Comparison of ENCODE assay signal across 8 mouse cellular contexts in the genomic region with DNA sequence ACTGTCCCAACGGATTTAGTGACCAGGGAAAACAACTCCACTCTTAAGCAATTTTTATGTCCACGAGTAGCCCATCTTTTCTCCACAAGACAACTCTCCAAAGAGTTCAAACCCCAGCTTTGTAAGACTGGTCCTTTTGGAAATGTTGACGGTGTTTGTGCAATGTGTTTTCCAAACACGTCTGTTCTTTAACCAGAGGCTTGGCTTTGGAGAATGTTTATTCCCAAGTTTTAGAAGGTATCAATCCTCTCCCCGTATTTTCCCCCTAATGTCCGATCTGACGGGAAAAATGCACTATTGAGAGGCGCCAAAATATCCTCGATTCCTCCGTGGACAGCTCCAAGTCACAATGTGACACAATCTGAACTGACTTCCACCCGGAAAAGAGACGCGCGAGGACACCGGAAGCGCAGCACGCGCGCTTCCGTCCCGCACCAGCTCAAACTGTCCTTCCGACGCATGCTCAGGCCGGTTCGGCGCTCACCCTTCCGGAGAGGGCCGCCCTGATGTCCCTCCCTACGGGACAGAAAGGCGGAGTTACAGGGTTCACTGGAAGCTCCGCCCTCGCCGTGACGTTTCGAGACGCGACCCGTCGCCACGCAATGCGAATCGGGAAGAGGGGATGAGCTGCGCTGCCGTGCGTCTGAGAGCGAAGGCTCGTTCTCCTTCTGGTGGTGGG. TPM values are rescaled to one million over a fixed set of nuclear protein-coding genes. Genes with fewer than 3 reads are reported as not detected.
A peak's percentile ranks its signal among the peaks of the same experiment; 100 is the strongest.
DNase-seq lines count a peak whose midpoint lies in the region; ATAC-seq and TF ChIP-seq lines count a peak whose summit lies in the region.

Usp8 (plus strand) TSS at position 570 of the 679 bp plus-strand sequence.

- peak within 1 kb of the TSS; percentile 79 for H3K27ac ChIP-seq in heart, embryonic 11.5 days (ENCODE audit: low read depth, low read length)
- H3K27ac ChIP-seq in kidney, embryonic 16.5 days (ENCODE audit: low read length), result peak within 1 kb of the TSS; percentile 77
- H3K27ac ChIP-seq in liver, adult 2 months (replicated peaks; ENCODE audit: insufficient read depth, low read depth, low read length), result peak within 1 kb of the TSS; percentile 67

- TF ChIP-seq POLR2A in brain, embryonic 14.5 days (IDR thresholded peaks at IDR 0.05; ENCODE audit: borderline replicate concordance, extremely low read depth, insufficient read depth, insufficient read length, poor library complexity, severe bottlenecking), result no peak; the same call in 1 of the 2 replicates
- TF ChIP-seq POLR2A in liver, adult 2 months (IDR thresholded peaks at IDR 0.05; ENCODE audit: extremely low read depth, insufficient read depth, low read length), result peak; percentile 90
- peak; percentile 99 for TF ChIP-seq POLR2A in myocyte (IDR thresholded peaks at IDR 0.05; ENCODE audit: insufficient read length, low read depth)

- peaks cover 46% of the 10 kb centered on the region for H3K79me2 ChIP-seq in C2C12 (ENCODE audit: control insufficient read depth, insufficient read depth)
- H3K79me2 ChIP-seq in liver, adult 2 months (ENCODE audit: control insufficient read depth, insufficient read depth, low read length), result peaks cover 12% of the 10 kb centered on the region; the same call in 1 of the 2 replicates
- H3K79me2 ChIP-seq in myocyte (ENCODE audit: control insufficient read depth, insufficient read depth), result peaks cover 42% of the 10 kb centered on the region

- H3K36me3 ChIP-seq in C2C12 (ENCODE audit: control insufficient read depth, insufficient read depth), result no peaks in the 10 kb centered on the region
- H3K36me3 ChIP-seq in erythroblast, embryonic 14.5 days (ENCODE audit: control insufficient read depth), result peaks cover 2% of the 10 kb centered on the region
- no peaks in the 10 kb centered on the region for H3K36me3 ChIP-seq in heart, embryonic 11.5 days (ENCODE audit: control insufficient read depth, insufficient read depth, low read length)
- 0 out of 2 replicates have a peak, but pooled peaks cover 2% of the 10 kb centered on the region for H3K36me3 ChIP-seq in kidney, embryonic 16.5 days (ENCODE audit: insufficient read depth, low read length)
- no peaks in the 10 kb centered on the region for H3K36me3 ChIP-seq in liver, adult 2 months (ENCODE audit: control insufficient read depth, insufficient read depth, low read length)
- H3K36me3 ChIP-seq in myocyte (ENCODE audit: control insufficient read depth, insufficient read depth), result no peaks in the 10 kb centered on the region
- H3K36me3 ChIP-seq in splenic B cell, adult 2 months (ENCODE audit: control insufficient read depth, insufficient read depth, low read length, poor library complexity, severe bottlenecking), result no peaks in the 10 kb centered on the region

- ATAC-seq in heart, embryonic 11.5 days (replicated peaks; ENCODE audit: insufficient number of reproducible peaks, low FRiP score, low TSS enrichment), result peak; percentile 99
- ATAC-seq in kidney, embryonic 16.5 days (ENCODE audit: low FRiP score, low TSS enrichment), result peak; percentile 100

- peak within 1 kb of the TSS; percentile 85 for H3K4me3 ChIP-seq in C2C12 (ENCODE audit: insufficient read depth, poor library complexity, severe bottlenecking)
- peak within 1 kb of the TSS; percentile 74 for H3K4me3 ChIP-seq in erythroblast, embryonic 14.5 days (replicated peaks)
- H3K4me3 ChIP-seq in heart, embryonic 11.5 days (ENCODE audit: low read depth, low read length), result peak within 1 kb of the TSS; percentile 96
- H3K4me3 ChIP-seq in kidney, embryonic 16.5 days (ENCODE audit: low read length), result peak within 1 kb of the TSS; percentile 60
- H3K4me3 ChIP-seq in liver, adult 2 months (ENCODE audit: insufficient read depth, low read depth, low read length), result peak within 1 kb of the TSS; percentile 85
- peak within 1 kb of the TSS; percentile 59 for H3K4me3 ChIP-seq in myocyte

- H3K27me3 ChIP-seq in C2C12 (ENCODE audit: control insufficient read depth, insufficient read depth, insufficient read length), result no peaks in the 10 kb centered on the region
- peaks cover 16% of the 10 kb centered on the region for H3K27me3 ChIP-seq in erythroblast, embryonic 14.5 days (ENCODE audit: control insufficient read depth)
- peaks cover 5% of the 10 kb centered on the region; the same call in 1 of the 2 replicates for H3K27me3 ChIP-seq in heart, embryonic 11.5 days (ENCODE audit: control insufficient read depth, insufficient read depth, low read length)
- H3K27me3 ChIP-seq in kidney, embryonic 16.5 days (ENCODE audit: insufficient read depth, low read length), result 0 out of 2 replicates have a peak, but pooled peaks cover 4% of the 10 kb centered on the region
- no peaks in the 10 kb centered on the region for H3K27me3 ChIP-seq in liver, adult 2 months (ENCODE audit: control insufficient read depth, insufficient read depth, low read length)
- no peaks in the 10 kb centered on the region for H3K27me3 ChIP-seq in myocyte (ENCODE audit: control insufficient read depth, insufficient read depth, insufficient read length)
- no peaks in the 10 kb centered on the region for H3K27me3 ChIP-seq in splenic B cell, adult 2 months (ENCODE audit: control insufficient read depth, insufficient read depth, low read length, poor library complexity, severe bottlenecking)

- WGBS in heart, embryonic 11.5 days (ENCODE audit: insufficient replicate concordance), result 2% methylated on average over 47 of the region's 47 CpGs
- 3% methylated on average over 47 of the region's 47 CpGs for WGBS in kidney, embryonic 16.5 days
- WGBS in liver, adult 2 months, result 1% methylated on average over 47 of the region's 47 CpGs

- H3K79me3 ChIP-seq in C2C12 (ENCODE audit: low read depth), result peaks cover 34% of the 10 kb centered on the region

- H3K4me2 ChIP-seq in heart, embryonic 11.5 days, result peak within 1 kb of the TSS; percentile 60
- H3K4me2 ChIP-seq in kidney, embryonic 16.5 days (replicated peaks; ENCODE audit: low read depth, low read length), result peak within 1 kb of the TSS; percentile 86
- H3K4me2 ChIP-seq in myocyte (ENCODE audit: low read depth), result peak within 1 kb of the TSS; percentile 92

- peaks cover 24% of the 10 kb centered on the region for H3K4me1 ChIP-seq in erythroblast, embryonic 14.5 days (ENCODE audit: control insufficient read depth)
- H3K4me1 ChIP-seq in heart, embryonic 11.5 days (ENCODE audit: control insufficient read depth, insufficient read depth, low read length), result no peaks in the 10 kb centered on the region
- peaks cover 10% of the 10 kb centered on the region for H3K4me1 ChIP-seq in kidney, embryonic 16.5 days (ENCODE audit: insufficient read depth, low read length)
- peaks cover 4% of the 10 kb centered on the region; the same call in 1 of the 2 replicates for H3K4me1 ChIP-seq in liver, adult 2 months (ENCODE audit: control insufficient read depth, insufficient read depth, low read length)

- H3ac ChIP-seq in C2C12 (ENCODE audit: control insufficient read depth, insufficient read length, low read depth) (peak within 1 kb of the TSS; percentile 92), myocyte (ENCODE audit: control insufficient read depth, insufficient read length) (peak within 1 kb of the TSS; percentile 66)

- no peaks in the 10 kb centered on the region for H3K9me3 ChIP-seq in erythroblast, embryonic 14.5 days (ENCODE audit: control insufficient read depth, low read length)
- H3K9me3 ChIP-seq in heart, embryonic 11.5 days (replicated peaks; ENCODE audit: control insufficient read depth, low read length), result no peaks in the 10 kb centered on the region
- H3K9me3 ChIP-seq in kidney, embryonic 16.5 days (ENCODE audit: low read length), result no peaks in the 10 kb centered on the region

- peak; percentile 99 for DNase-seq in brain, embryonic 14.5 days (ENCODE audit: low read depth)
- DNase-seq in liver, adult 2 months (ENCODE audit: extremely low read depth, low read depth, low spot score), result peak; percentile 92
- DNase-seq in splenic B cell, adult 2 months (ENCODE audit: low read depth, low spot score), result peak; percentile 97

- peak within 1 kb of the TSS; percentile 89 for H3K9ac ChIP-seq in heart, embryonic 11.5 days (ENCODE audit: low read depth, low read length)
- H3K9ac ChIP-seq in kidney, embryonic 16.5 days (replicated peaks; ENCODE audit: low read length), result peak within 1 kb of the TSS; percentile 74
- peak within 1 kb of the TSS; percentile 87 for H3K9ac ChIP-seq in liver, adult 2 months (ENCODE audit: low read depth, low read length)

- TF ChIP-seq CTCF in C2C12 (IDR thresholded peaks at IDR 0.05; ENCODE audit: control insufficient read depth, insufficient read depth, insufficient read length), result no peak
- no peak for TF ChIP-seq CTCF in brain, embryonic 14.5 days (IDR thresholded peaks at IDR 0.05; ENCODE audit: borderline replicate concordance, extremely low read depth, insufficient read depth, insufficient read length)
- TF ChIP-seq CTCF in liver, adult 2 months (IDR thresholded peaks at IDR 0.05; ENCODE audit: low read depth, low read length), result no peak

TF ChIP-seq in C2C12, 6 proteins besides CTCF, POLR2A, EP300 and RAD21:
- TF ChIP-seq MAX (IDR thresholded peaks at IDR 0.05) (peak; percentile 96), MYOD1 (IDR thresholded peaks at IDR 0.05; ENCODE audit: control insufficient read depth, insufficient read length, low read depth) (no peak)

TF ChIP-seq in myocyte, 11 proteins besides CTCF, POLR2A, EP300 and RAD21:
- TF ChIP-seq SRF (IDR thresholded peaks at IDR 0.05; ENCODE audit: control insufficient read depth, insufficient read length, low read depth) (peak; percentile 53), CEBPB (IDR thresholded peaks at IDR 0.05; ENCODE audit: insufficient read depth, poor library complexity, severe bottlenecking) (no peak), POLR2AphosphoS2 (IDR thresholded peaks at IDR 0.05; ENCODE audit: insufficient read length, low read depth) (peak; percentile 98), MAX (IDR thresholded peaks at IDR 0.05; ENCODE audit: low read depth) (peak; percentile 41)

RNA-seq across cellular contexts. Expression of gene Usp8, which starts in this region (rescaled TPM):
- polyA plus RNA-seq in C2C12 (2012; fragmentation: generic; extraction: Trizol) (13.8 TPM), myocyte (2012; fragmentation: generic; extraction: Trizol) (18.6 TPM)
- polyA plus RNA-seq in brain, embryonic 14.5 days (2012; rRNA removed), result 28.0 and 28.8 TPM in 2 replicates
- 0.73 and 0.85 TPM in 2 replicates for polyA plus RNA-seq in erythroblast, embryonic 14.5 days (2012)
- 34.3 and 43.6 TPM in 2 replicates for polyA plus RNA-seq in heart, embryonic 11.5 days (2014; fragmentation: Nextera tagmentation; extraction: Ambion mirVana)
- 48.9 and 50.7 TPM in 2 replicates for polyA plus RNA-seq in kidney, embryonic 16.5 days (2015; fragmentation: Nextera tagmentation; extraction: Ambion mirVana)
- 23.4 and 26.1 TPM in 2 replicates for total RNA-seq in liver, adult 2 months (2014; rRNA removed)
- polyA plus RNA-seq in liver, adult 2 months (2012; rRNA removed), result 12.2 and 12.5 TPM in 2 replicates

Comparison
In these comparisons a context has a peak if more than half of its experiments do, and no peak if none do; other contexts are left out.
1. Peak in every context shown above with its lines: DNase-seq, ATAC-seq, H3K4me3 ChIP-seq and H3K27ac ChIP-seq.